Mouse (Mus musculus) thymus, adult 2 months (tissue): ENCODE measurements around the gene Slc47a2.

ENCODE experiments used
- CTCF ChIP-seq: fragments of 200-500 bp; IDR thresholded peaks from 2 replicates; pipeline ENCODE4 v1.5.1; 2012; ENCODE audit warnings: mild to moderate bottlenecking, control low read depth, low read length, moderate library complexity, borderline replicate concordance; ENCODE audit not compliant: control insufficient read depth, poor library complexity, insufficient read depth; ENCODE audit errors: extremely low read depth
- POLR2A ChIP-seq: fragments of 200-500 bp; IDR thresholded peaks from 2 replicates; pipeline ENCODE4 v1.6.1; 2012; ENCODE audit warnings: mild to moderate bottlenecking, low read length, control low read depth, moderate library complexity; ENCODE audit not compliant: control insufficient read depth, poor library complexity, insufficient read depth; ENCODE audit errors: extremely low read depth

GRCm38 (mm10) chr11:61354346-61354745 is 11.7 kb upstream of the Slc47a2 start:
- TF ChIP-seq POLR2A (no peak), CTCF (no peak)
